7 mouse cellular contexts compared by ENCODE assay signal in the genomic region with DNA sequence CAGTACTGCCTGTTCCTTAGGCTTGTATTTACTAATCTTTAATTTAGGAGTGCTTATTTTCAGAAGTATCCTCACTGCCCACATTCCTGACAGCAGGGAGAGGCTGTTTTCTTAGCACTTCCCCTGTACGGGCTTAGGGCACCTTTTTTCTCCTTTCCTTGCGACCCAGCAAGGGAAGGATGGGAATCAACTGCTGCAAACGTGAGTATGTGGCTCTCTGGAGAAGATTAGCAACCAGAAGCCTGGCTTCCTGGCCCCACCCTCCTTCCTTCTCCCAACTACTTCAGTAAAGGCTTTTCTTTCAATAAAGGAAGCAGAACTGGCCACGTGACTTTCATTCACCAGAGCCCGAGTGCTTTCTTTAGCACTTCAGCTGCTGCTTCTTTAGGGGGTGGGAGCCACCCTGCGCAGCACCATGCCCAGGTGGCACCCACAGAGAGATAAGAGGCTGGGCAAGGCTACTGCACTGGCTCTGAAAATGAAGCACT. TPM values are rescaled to one million over a fixed set of nuclear protein-coding genes. Genes with fewer than 3 reads are reported as not detected.
DNase-seq lines count a peak whose midpoint lies in the region; ATAC-seq lines count a peak whose summit lies in the region.

No protein-coding gene starts in this region.

- peak; percentile 18; the same call in 1 of the 2 replicates for ATAC-seq in forebrain, embryonic 15.5 days (replicated peaks)

- H3K4me2 ChIP-seq in forebrain, embryonic 15.5 days (replicated peaks) = peak overlapping the region; percentile 94

- no peaks in the 10 kb centered on the region for H3K27me3 ChIP-seq in forebrain, embryonic 15.5 days

- 0 out of 2 replicates have a peak, but pooled peaks cover 3% of the 10 kb centered on the region for H3K36me3 ChIP-seq in forebrain, embryonic 15.5 days
- H3K36me3 ChIP-seq in macrophage (ENCODE audit: inconsistent target) = peaks cover 4% of the 10 kb centered on the region; the same call in 1 of the 2 replicates

- peak overlapping the region; percentile 47 for H3K27ac ChIP-seq in forebrain, embryonic 15.5 days (replicated peaks)
- H3K27ac ChIP-seq in macrophage = peak overlapping the region; percentile 29

- H3K9ac ChIP-seq in forebrain, embryonic 15.5 days (replicated peaks) = peak overlapping the region; percentile 36

- peak; percentile 31 for DNase-seq in CD4-positive, CD25-positive, alpha-beta regulatory T cell, adult 2 months (ENCODE audit: low read depth, low spot score)
- peak; percentile 53 for DNase-seq in MN1 (ENCODE audit: low spot score)
- peak; percentile 32 for DNase-seq in kidney, postnatal 14 days
- DNase-seq in thymus, adult 18-20 months = peak; percentile 42 to 58
- DNase-seq in testis, postnatal 10 days (ENCODE audit: low spot score) = no peak

- peaks cover 100% of the 10 kb centered on the region for H3K79me2 ChIP-seq in macrophage (ENCODE audit: inconsistent target)

- peaks cover 83% of the 10 kb centered on the region for H3K4me1 ChIP-seq in forebrain, embryonic 15.5 days

- no peaks in the 10 kb centered on the region for H3K9me3 ChIP-seq in forebrain, embryonic 15.5 days

- peak overlapping the region; percentile 95 for H3K4me3 ChIP-seq in forebrain, embryonic 15.5 days
- H3K4me3 ChIP-seq in macrophage (ENCODE audit: inconsistent target) = no peak overlapping the region; the same call in 1 of the 2 replicates

- 0% methylated on average over 6 of the region's 6 CpGs for WGBS in forebrain, embryonic 15.5 days
- 2% methylated on average over 6 of the region's 6 CpGs for WGBS in macrophage (ENCODE audit: missing documents)

RNA-seq across cellular contexts. Expression of gene Irs2, which starts 7.2 kb away (rescaled TPM):
- 7.1 and 7.5 TPM in 2 replicates for polyA plus RNA-seq in forebrain, embryonic 15.5 days (2015; fragmentation: Nextera tagmentation; extraction: Ambion mirVana)
- total RNA-seq in macrophage (2018; cell fraction: chromatin; rRNA removed) = 100 to 1,000 TPM in 2 of 26 experiments, 10 to 100 TPM in 14, 1 to 10 TPM in 10; 2.2 to 105 (median 16.9) TPM
- 10 to 100 TPM in 14 of 26 experiments, 1 to 10 TPM in 12; 1.9 to 83.3 (median 13.9) TPM for total RNA-seq in macrophage (2018; cell fraction: cytosol; rRNA removed)
- 100 to 1,000 TPM in 4 of 26 experiments, 10 to 100 TPM in 14, 1 to 10 TPM in 8; 4.0 to 105 (median 21.7) TPM for total RNA-seq in macrophage (2018; cell fraction: nucleus; rRNA removed)
- 5.3 to 8.5 TPM (median 6.5 TPM) in 3 replicates for polyA plus RNA-seq in macrophage (2018)
